Mouse (Mus musculus): ENCODE data around the gene Tcap. TPM values are rescaled to one million over a fixed set of nuclear protein-coding genes. Genes with fewer than 3 reads are reported as not detected.

Tcap gene
- polyA plus RNA-seq, 1 experiment from 2014 or later: not detected

DNA sequence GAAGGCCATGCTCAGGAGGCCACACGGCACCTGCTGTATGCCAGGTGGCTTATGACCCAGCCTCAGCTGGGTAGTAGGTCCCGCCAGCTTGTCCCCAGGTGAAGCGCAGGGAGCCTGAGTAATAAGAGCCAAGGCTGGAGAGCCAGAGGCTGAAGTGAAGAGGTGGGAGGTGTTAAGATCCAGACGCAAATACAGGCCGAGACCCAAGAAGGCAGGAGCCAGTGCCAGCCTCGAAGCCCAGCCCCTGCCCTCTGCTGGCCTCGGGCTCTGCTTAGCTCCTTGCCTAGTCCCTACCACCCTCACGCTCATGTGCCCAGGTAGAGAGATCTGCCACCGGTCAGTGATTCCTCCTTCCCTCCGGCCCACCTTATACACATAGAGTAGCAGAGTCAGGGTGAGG lies 4.7 kb downstream of the Tcap start:
- DNase-seq (ENCODE audit: low spot score): no peak
- Histone ChIP-seq H3K27me3 (ENCODE audit: low read depth, poor library complexity, severe bottlenecking) (peaks cover 96% of the 10 kb centered on the region), H3K4me1 (peaks cover 37% of the 10 kb centered on the region), H3K36me3 (no peaks in the 10 kb centered on the region), H3K27ac (replicated peaks) (no peak overlapping the region), H3K9me3 (replicated peaks) (no peaks in the 10 kb centered on the region), H3K4me3 (no peak overlapping the region)
- WGBS: 70% methylated on average over 10 of the region's 10 CpGs

DNA sequence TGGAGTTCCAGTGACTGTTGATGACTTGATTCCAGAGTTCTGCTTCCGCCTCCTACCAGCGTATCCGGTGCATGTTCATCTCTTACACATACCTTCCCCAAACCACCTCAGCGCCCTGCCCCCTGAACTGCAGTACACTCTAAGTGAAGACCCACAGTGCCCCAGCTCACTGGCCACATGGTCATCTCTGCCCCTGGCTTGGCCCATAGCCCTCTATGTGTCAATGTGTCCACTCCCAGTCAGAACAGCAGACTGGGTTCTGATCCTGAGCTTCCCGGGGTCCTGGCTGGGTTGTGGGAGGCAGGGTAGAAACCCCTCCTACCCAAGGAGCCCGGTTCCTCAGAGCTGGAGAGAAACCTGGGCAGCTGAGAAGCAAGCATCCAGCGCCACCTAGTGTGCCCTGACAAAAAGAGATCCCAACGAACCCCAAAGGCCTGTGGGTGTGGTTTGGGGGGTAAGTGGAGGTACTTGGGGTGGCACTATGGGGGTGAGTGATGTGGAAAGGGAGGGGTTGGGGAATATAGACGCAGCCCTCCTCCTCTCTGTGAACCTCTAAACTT lies 5.7 kb downstream of the Tcap start:
- H3K27me3 ChIP-seq (ENCODE audit: low read depth, poor library complexity, severe bottlenecking): peaks cover 86% of the 10 kb centered on the region
- no peaks in the 10 kb centered on the region for H3K9me3 ChIP-seq (replicated peaks)
- peaks cover 39% of the 10 kb centered on the region for H3K4me1 ChIP-seq
- DNase-seq (ENCODE audit: low spot score): peak; percentile 47
- H3K36me3 ChIP-seq: no peaks in the 10 kb centered on the region
- 27% methylated on average over 9 of the region's 9 CpGs for WGBS
- no peak overlapping the region for H3K4me3 ChIP-seq
- H3K27ac ChIP-seq (replicated peaks): no peak overlapping the region

DNA sequence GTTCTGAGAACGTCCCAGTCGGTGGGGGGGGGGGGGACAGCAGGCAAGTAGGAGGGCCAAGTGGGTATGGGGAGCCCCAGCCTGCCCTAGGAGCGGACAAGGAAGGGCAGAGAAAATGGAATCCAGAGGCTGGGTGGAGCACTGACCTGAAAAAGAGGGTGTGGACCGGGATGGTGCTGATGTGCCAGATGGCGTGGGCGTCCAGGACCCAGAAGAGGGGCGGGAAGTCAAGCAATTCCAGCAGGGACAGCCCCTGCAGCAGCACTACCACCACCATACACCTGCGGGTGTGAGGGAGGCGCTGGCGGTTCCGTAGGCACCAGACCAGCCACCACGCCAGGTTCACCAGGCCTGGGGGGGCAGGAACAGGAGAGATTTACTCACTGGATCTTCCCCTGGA lies 6.5 kb downstream of the Tcap start:
- H3K9me3 ChIP-seq (replicated peaks): no peaks in the 10 kb centered on the region
- H3K4me1 ChIP-seq: peaks cover 41% of the 10 kb centered on the region
- peaks cover 77% of the 10 kb centered on the region for H3K27me3 ChIP-seq (ENCODE audit: low read depth, poor library complexity, severe bottlenecking)
- H3K4me3 ChIP-seq: no peak overlapping the region
- H3K36me3 ChIP-seq: no peaks in the 10 kb centered on the region
- WGBS: 76% methylated on average over 12 of the region's 12 CpGs
- H3K27ac ChIP-seq (replicated peaks): no peak overlapping the region
- DNase-seq (ENCODE audit: low spot score): no peak

DNA sequence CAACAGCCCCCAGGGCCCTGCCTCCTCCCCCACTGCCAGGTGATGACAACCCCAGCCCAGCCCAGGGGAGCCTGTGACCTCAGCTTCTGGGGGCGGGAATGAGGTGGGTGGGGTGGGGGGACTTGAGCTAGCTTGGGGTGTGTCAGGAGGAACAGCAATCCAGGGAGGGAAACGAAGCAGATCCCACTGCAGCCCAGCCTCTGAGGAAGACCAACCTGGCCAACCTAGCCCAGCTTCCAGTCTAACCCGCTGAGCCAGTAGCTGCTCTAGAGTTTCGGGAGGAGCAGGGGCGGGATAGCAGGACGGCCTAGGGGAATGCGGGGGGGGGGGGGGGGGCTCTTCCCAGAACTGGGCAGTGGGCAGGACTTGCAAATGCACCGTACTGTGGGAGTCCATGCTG lies 8.4 kb downstream of the Tcap start:
- 20% methylated on average over 8 of the region's 8 CpGs for WGBS
- no peaks in the 10 kb centered on the region for H3K36me3 ChIP-seq
- H3K9me3 ChIP-seq (replicated peaks): no peaks in the 10 kb centered on the region
- no peak overlapping the region for H3K4me3 ChIP-seq
- H3K27me3 ChIP-seq (ENCODE audit: low read depth, poor library complexity, severe bottlenecking): peaks cover 58% of the 10 kb centered on the region
- H3K27ac ChIP-seq (replicated peaks): no peak overlapping the region
- peaks cover 34% of the 10 kb centered on the region for H3K4me1 ChIP-seq
- no peak for DNase-seq (ENCODE audit: low spot score)

DNA sequence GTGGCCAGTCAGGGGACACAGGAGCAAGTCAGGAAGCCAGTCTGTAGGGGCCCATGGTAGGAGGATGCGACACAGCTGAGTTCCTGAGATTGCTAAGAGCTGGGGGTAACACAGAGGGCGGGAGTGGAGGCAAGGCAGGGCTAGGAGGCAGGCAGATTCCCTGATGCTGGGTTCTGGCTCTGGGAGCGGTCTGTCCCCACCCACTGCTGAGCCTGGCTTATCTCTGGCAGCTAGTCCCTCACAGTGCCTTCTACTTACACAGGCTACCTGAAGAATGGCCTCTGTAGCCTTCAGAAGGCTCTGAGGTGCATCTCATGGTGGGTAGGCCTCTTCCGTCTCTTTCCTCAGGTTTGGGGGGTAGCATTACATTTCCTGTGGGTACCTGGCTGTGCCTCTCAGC lies 9.0 kb downstream of the Tcap start:
- H3K4me3 ChIP-seq: no peak overlapping the region
- peaks cover 34% of the 10 kb centered on the region for H3K4me1 ChIP-seq
- no peak overlapping the region for H3K27ac ChIP-seq (replicated peaks)
- no peaks in the 10 kb centered on the region for H3K9me3 ChIP-seq (replicated peaks)
- DNase-seq (ENCODE audit: low spot score): no peak
- 44% methylated on average over 4 of the region's 4 CpGs for WGBS
- no peaks in the 10 kb centered on the region for H3K36me3 ChIP-seq
- peaks cover 52% of the 10 kb centered on the region for H3K27me3 ChIP-seq (ENCODE audit: low read depth, poor library complexity, severe bottlenecking)

DNA sequence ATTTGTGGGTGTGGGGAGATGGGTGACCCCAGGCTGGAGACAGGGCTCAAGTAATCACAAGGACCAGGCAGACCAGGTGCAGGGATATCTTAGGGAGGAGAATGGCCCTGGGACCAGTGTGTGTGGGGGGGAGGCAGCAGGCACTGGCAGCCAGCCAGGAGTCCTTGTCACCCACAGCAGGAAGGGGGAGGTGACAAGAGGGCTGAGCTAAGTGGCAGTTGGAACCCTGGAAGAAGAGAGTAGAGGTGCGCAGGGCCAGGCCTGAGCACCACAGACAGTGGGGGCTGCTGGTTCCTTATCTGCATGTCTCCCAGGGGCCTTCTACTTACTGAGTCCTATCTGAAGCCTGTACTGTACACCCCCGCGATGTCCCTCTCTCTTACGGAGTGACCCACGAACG lies 9.7 kb downstream of the Tcap start:
- Histone ChIP-seq H3K27ac (replicated peaks) (no peak overlapping the region), H3K4me3 (no peak overlapping the region)

DNA sequence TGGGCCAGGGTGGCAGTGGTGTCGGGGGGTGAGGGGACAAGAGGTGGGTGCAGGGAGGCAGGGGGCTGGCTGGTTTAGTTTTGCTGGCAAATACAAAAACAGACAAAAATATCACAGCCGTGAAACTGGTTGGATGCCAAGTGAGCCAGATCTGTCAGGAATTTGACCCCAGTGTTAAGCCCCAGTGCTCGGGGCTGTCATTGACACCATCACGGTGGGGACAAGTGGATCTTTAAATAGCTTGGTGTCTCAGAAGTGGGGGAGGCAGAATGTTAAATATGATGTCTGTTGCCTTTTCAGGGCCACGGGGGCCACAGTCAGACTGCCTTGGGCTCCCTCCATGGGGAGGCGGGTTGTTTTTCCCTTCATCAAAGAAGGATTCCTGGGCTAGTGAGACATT lies 10.7 kb downstream of the Tcap start:
- no peaks in the 10 kb centered on the region for H3K9me3 ChIP-seq (replicated peaks)
- WGBS: 68% methylated on average over 6 of the region's 6 CpGs
- peaks cover 36% of the 10 kb centered on the region for H3K27me3 ChIP-seq (ENCODE audit: low read depth, poor library complexity, severe bottlenecking)
- no peak overlapping the region for H3K4me3 ChIP-seq
- no peak for DNase-seq (ENCODE audit: low spot score)
- peaks cover 24% of the 10 kb centered on the region for H3K4me1 ChIP-seq
- H3K36me3 ChIP-seq: no peaks in the 10 kb centered on the region
- H3K27ac ChIP-seq (replicated peaks): no peak overlapping the region

More for the DNA sequence above, 9.7 kb downstream of the Tcap start:
- H3K36me3 ChIP-seq: no peaks in the 10 kb centered on the region
- peaks cover 34% of the 10 kb centered on the region for H3K4me1 ChIP-seq
- no peaks in the 10 kb centered on the region for H3K9me3 ChIP-seq (replicated peaks)
- peaks cover 45% of the 10 kb centered on the region for H3K27me3 ChIP-seq (ENCODE audit: low read depth, poor library complexity, severe bottlenecking)
- 77% methylated on average over 6 of the region's 6 CpGs for WGBS
- no peak for DNase-seq (ENCODE audit: low spot score)

DNA sequence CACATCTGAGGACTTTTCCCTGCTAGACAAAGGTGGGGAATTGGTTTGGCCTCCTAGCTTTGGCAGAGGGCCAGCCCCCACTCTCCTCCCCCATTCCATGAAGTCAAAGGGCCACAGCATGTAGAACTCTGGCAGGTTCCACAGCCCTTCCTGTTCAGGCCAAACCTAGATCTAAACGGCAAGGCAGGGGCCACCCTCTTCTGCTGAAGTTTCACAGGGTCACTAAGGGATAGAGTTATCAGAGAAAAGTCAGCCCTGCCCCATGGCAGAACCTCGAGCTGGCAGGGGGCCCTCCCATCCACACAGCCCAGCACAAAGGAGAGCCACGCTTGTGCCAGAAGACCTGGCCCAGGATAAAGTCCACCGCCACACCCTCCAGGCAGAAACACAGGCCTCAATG lies 11.4 kb downstream of the Tcap start:
- no peak overlapping the region for H3K27ac ChIP-seq (replicated peaks)
- 61% methylated on average over 4 of the region's 4 CpGs for WGBS
- no peak for DNase-seq (ENCODE audit: low spot score)
- H3K4me3 ChIP-seq: no peak overlapping the region
- H3K4me1 ChIP-seq: peaks cover 27% of the 10 kb centered on the region
- H3K36me3 ChIP-seq: no peaks in the 10 kb centered on the region
- H3K9me3 ChIP-seq (replicated peaks): no peaks in the 10 kb centered on the region
- peaks cover 28% of the 10 kb centered on the region for H3K27me3 ChIP-seq (ENCODE audit: low read depth, poor library complexity, severe bottlenecking)

DNA sequence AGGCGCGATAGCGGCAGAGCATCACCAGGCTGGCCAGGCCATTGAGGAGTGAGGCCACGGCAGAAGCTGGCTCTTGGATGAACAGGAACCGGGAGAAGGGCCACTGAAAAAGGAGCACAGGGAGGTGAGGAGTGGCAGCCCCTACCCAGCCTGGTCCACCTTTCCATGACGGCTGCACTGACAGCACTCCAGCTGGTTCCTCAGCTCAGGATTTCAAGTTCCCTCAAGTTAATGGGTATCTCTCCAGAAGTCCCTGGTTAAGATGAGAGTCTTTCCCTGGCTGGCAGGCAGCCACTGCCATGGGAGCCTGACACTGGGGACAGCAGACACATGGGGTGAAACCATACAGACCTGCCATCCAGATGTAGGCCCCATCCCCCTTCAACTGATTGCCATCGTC lies 14.3 kb downstream of the Tcap start:
- H3K4me1 ChIP-seq: peaks cover 22% of the 10 kb centered on the region
- no peaks in the 10 kb centered on the region for H3K27me3 ChIP-seq (ENCODE audit: low read depth, poor library complexity, severe bottlenecking)
- 92% methylated on average over 7 of the region's 7 CpGs for WGBS

DNA sequence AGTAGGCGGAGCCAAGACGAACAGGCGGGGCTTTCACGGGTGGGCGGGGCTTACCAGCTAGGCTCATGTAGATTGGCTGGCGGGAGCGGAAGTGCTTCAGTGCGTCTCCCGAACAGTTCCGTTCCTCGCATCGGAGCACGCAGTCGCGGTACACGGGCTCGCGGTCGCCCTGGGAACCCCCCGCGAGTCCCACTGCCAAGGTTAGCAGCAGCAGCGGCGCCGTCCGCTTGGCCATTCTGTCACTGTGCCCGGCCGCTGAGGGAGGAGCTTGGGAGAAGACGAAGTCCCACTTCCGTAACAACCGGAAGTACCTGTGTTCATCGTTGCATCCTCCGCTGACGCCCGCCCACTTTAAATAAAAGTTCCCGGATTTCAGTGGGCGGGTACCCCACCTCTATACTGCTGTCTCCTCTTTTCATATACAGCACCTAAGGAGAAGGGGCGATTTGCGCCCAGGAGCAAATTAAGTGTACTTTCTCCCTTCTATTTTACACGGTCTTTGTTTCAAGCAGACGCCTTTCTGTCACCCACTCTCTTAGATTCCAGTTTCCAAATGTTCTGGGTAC lies 16.6 kb downstream of the Tcap start, which contains the start of gene Pgap3:
Gene Pgap3, minus strand, starts transcription at position 330 of the 566 bp plus-strand sequence.
- H3K27ac ChIP-seq (replicated peaks): peak within 1 kb of the TSS; percentile 94
- H3K4me3 ChIP-seq: peak within 1 kb of the TSS; percentile 64
- DNase-seq (ENCODE audit: low spot score): peak; percentile 91
- H3K27me3 ChIP-seq (ENCODE audit: low read depth, poor library complexity, severe bottlenecking): no peaks in the 10 kb centered on the region
- no peaks in the 10 kb centered on the region for H3K36me3 ChIP-seq
- under 1% methylated on average over 40 of the region's 40 CpGs for WGBS
- H3K4me1 ChIP-seq: peaks cover 13% of the 10 kb centered on the region
- H3K9me3 ChIP-seq (replicated peaks): no peaks in the 10 kb centered on the region

More for the DNA sequence above, 14.3 kb downstream of the Tcap start:
- Histone ChIP-seq H3K27ac (replicated peaks) (no peak overlapping the region), H3K9me3 (replicated peaks) (no peaks in the 10 kb centered on the region), H3K36me3 (no peaks in the 10 kb centered on the region), H3K4me3 (no peak overlapping the region)
- no peak for DNase-seq (ENCODE audit: low spot score)

DNA sequence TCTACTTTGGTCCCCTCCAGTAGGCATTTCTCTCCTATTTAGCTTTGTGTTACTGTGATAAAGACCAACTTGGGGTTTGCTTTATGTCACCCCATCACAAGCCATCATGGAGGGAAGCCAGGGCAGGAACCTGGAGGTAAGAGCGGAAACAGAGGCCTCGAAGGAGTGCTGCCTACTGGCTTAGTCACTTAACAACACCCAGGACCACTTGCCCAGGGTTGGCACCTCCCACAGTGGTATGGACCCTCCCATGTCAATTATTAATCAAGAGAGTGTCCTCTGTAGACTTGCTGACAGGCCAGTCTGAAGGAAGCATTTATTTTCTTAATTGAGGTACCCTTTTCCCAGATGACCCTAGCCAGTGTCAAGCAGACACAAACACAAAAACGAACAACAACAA lies 17.2 kb downstream of the Tcap start:
- no peak for DNase-seq (ENCODE audit: low spot score)
- Histone ChIP-seq H3K27ac (replicated peaks) (peak overlapping the region; percentile 94), H3K4me3 (peak overlapping the region; percentile 64), H3K36me3 (no peaks in the 10 kb centered on the region), H3K27me3 (ENCODE audit: low read depth, poor library complexity, severe bottlenecking) (no peaks in the 10 kb centered on the region), H3K4me1 (peaks cover 13% of the 10 kb centered on the region), H3K9me3 (replicated peaks) (no peaks in the 10 kb centered on the region)
- 58% methylated on average over 3 of the region's 3 CpGs for WGBS

DNA sequence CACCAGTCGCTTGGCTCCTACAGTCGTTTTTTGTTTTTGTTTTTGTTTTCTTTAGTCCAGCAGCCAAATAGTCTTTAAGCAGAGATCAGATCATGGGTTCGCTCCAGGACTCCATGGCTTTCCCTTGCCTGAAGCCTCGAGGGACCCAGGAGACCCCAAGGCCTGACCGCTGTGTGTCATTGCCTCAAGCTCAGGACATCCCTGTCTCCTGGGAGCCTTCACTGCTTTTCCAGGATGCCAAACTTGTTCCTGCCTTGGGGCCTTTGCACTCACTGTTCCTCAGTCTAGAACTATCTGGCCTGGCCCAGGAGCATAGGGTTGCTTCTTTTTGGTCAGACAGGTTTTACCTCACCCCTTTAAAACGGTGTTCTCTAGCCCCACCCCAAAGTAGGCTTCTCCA lies 23.0 kb downstream of the Tcap start:
- H3K27me3 ChIP-seq (ENCODE audit: low read depth, poor library complexity, severe bottlenecking): peaks cover 26% of the 10 kb centered on the region
- WGBS: 76% methylated on average over 6 of the region's 6 CpGs
- no peak for DNase-seq (ENCODE audit: low spot score)
- H3K27ac ChIP-seq (replicated peaks): no peak overlapping the region
- no peaks in the 10 kb centered on the region for H3K36me3 ChIP-seq
- H3K9me3 ChIP-seq (replicated peaks): no peaks in the 10 kb centered on the region
- H3K4me1 ChIP-seq: peaks cover 19% of the 10 kb centered on the region
- H3K4me3 ChIP-seq: no peak overlapping the region

DNA sequence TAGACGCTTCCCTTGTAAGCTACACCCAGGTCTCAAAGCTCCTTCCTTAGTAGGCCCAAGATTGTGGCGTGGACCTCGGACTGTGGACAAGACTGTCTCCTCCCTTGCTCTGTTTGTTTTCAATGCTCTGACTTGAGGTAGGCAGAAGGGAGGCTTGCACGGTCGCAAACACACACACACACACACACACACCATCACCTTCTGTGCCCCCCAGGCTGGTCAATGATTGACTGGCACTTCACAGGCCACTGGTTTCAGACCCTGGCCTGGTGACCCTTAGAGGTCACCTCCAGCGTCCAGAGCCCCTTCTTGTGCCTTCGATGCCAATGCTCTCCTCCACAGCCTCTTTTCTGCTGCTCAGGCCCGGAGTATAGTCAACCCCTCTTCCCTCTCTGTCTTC lies 25.3 kb downstream of the Tcap start:
- H3K36me3 ChIP-seq: no peaks in the 10 kb centered on the region
- no peak for DNase-seq (ENCODE audit: low spot score)
- H3K27ac ChIP-seq (replicated peaks): peak overlapping the region; percentile 78
- peak overlapping the region; percentile 30 for H3K4me3 ChIP-seq
- peaks cover 48% of the 10 kb centered on the region for H3K27me3 ChIP-seq (ENCODE audit: low read depth, poor library complexity, severe bottlenecking)
- H3K4me1 ChIP-seq: peaks cover 40% of the 10 kb centered on the region
- no peaks in the 10 kb centered on the region for H3K9me3 ChIP-seq (replicated peaks)
- 49% methylated on average over 8 of the region's 8 CpGs for WGBS

Measured in midbrain, embryonic 10.5 days (tissue).